Mouse (Mus musculus) liver (tissue): ENCODE data around the gene Inha.

Source experiments
- DNase-seq: peaks from one replicate; pipeline ENCODE4 v3.0.0-alpha.2; 2020; ENCODE audit warnings: mixed read lengths

The Inha gene

GRCm38 (mm10) chr1:75507006-75507405 lies at the start of gene Inha:
Inha (plus strand) TSS chr1:75507077.
- DNase-seq, result no peak

DNA sequence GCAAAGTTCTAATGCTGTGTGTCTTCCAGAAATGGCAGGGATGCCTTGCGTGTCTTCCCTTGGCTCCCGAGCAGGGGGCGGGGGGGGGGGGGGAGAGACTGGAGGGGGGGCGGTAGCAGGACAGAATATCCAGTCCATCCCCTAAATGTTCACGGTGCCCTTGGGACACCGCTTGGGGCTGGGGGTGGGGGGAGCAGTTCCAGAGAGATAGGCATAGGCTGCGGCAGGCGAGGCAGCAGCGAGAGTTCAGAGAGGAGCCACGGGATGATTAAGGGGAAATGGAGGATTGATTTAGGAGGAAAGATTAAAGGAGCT lies 49.2 kb upstream of the Inha start:
- no peak for DNase-seq

- peak; percentile 46 for DNase-seq
Measured at GRCm38 (mm10) chr1:75458025-75458788, 48.7 kb upstream of the Inha start.

DNA sequence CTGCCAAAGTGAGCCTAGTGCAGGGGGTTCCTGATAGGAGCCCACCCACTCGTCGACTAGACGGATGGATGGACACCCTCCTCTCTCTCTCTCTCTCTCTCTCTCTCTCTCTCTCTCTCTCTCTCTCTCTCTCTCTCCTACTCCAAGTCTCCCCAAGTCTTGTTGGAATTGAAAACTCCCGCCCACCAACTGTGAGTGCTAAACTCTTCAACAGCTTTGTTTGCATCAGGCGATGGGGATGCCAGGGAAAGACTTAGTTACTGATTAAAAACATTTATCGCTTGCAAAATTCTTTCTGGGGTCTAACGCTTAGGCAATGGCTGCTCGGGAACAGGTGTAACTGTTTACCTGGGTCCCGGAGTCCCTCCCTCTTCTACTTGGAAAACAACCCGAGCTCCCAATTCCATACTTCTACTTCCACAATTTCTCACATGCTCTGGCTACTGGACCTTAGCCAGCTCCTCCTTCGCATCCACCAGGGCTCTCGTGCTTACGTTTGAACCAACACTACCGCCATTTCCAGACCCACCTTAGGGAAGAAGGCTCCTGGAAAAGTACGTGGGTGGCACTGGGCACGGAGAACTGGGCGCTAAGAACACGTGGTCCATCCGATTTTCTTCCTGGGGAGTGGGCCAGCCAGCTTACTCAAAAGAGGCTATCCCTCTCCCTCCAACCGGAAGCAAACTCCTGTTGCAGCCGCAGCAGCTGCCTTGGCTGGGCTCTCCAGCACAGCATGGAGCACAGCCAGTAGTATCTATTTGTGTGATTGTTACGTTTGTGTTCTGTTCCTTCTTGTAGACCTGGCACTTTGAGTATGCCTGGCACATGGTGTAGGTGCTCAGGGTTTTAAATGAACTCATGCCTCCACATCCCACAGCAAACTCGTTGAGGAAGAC lies 47.8 kb upstream of the Inha start:
- DNase-seq, result no peak

GRCm38 (mm10) chr1:75460297-75460696 lies 46.6 kb upstream of the Inha start:
- no peak for DNase-seq

DNA sequence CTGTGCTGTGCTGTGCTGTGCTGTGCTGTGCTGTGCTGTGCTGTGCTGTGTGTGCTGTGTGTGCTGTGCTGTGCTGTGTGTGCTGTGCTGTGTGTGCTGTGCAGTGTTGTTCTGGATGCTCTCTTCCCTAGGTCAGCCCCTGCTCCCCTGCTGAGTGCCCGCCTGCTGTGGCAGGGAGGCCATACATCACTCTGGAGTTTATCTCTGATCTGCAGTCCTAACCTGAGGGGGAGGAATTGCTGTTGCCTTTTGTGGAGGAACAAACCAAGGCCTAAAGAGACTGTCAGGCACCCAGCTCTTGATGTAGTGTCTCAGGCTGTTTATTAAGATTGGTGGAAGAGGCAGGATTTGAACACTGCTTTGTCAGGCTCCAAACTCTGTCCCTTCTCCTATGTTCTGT lies 44.2 kb upstream of the Inha start:
- peak; percentile 66 for DNase-seq

GRCm38 (mm10) chr1:75463652-75464204 lies 43.1 kb upstream of the Inha start:
- DNase-seq, result peak; percentile 72

DNA sequence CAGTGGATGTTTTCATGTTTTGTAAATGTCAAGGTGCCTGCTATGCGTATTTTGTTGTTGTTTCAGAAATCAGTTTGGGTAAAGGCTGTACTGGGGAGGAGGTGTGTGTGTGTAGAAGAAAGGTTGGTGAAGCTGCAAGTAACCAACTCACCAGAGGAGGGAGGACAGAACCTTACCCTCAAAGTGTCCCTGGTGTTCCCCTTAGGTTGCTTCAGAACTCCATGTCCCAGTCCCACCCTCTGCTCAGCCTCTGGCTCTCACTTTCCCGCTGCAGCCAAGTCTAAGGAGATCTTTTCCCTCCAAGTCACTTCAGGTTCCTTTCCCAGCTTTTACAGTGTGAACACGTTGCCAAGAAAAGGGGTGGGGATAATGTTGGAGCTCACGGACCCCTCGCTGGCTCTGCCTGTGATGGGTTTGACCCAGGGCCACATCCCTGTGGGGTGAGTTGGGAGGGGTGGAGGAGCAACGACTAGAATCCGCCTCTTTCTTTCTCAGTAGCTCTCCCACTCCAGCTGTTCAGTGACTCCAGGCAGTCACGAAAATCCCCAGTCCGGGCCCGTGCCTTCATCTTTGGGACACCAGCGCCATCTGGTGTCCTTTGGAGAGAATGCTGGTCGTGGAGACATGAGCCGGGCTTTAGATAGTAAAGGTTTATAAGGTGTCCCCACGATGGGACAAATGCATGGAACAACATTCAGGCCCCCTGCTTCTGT lies 39.5 kb upstream of the Inha start:
- peak; percentile 77 for DNase-seq

DNA sequence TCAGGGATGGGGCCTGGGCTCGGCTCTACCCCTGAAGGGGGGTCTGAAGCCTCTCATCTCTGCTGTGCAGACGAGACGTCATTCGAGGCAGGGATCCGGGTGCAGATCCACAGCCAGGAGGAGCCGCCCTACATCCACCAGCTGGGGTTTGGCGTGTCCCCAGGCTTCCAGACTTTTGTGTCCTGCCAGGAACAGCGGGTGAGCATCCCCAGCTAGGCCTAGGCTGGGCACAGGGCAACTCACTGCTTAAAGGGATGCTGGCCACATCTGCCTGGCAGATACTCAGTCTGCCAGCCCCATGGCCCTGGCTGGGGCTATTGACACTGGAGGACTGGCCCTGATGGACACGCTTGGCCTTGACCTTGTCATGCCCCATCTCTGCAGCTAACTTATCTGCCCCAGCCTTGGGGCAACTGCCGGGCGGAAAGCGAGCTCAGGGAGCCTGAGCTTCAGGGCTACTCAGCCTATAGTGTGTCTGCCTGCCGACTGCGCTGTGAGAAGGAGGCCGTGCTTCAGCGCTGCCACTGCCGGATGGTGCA lies 37.5 kb upstream of the Inha start:
- DNase-seq, result no peak

DNA sequence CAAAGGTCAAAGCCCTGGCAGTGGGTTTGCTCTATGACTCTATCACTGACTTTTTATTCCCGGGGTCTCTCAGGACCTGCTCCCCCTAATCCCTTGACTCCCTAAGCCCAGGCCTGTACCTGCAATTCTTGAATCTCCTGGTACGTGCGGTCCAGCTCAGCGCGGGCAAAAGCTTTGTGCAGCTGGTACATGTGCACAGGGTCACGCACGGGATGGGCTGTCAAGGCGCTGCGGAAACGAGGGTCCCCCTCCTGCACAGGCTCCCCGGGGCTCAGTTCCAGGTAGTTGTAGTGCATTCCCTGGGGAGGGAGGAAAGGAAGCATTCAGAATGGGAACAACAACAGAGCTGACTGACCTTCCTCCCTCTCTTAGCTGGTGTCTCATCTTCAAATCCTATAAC lies 30.4 kb upstream of the Inha start:
- DNase-seq, result no peak

GRCm38 (mm10) chr1:75477264-75477965 lies 29.5 kb upstream of the Inha start:
- DNase-seq, result peak; percentile 84

GRCm38 (mm10) chr1:75477966-75478290 lies 28.9 kb upstream of the Inha start:
- no peak for DNase-seq

GRCm38 (mm10) chr1:75478497-75478896 lies 28.4 kb upstream of the Inha start:
- DNase-seq, result peak; percentile 44

GRCm38 (mm10) chr1:75478916-75479634 lies 27.8 kb upstream of the Inha start, which contains the start of the genes Chpf and Tmem198:
Chpf (minus strand) TSS chr1:75479307.
Tmem198 (plus strand) TSS chr1:75479532.
- peak; percentile 92 for DNase-seq

DNA sequence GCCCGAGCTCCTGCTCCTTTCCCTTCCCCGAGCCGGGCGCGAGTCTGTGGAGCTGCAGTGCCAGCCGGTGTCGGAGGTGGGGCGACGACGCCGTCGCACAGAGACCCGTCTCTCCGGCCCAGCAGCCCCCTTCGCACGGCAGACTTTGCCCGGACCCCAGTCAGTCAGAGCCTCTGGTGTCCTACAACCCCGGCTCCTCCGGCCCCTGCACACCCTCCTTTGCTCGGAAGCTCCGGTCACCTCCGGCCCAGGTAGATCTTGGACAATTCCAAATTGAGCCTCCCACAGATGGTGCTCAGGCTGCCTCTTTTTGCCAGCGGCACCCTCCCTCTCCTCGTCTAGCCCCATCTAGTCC lies 27.3 kb upstream of the Inha start:
- no peak for DNase-seq

GRCm38 (mm10) chr1:75480036-75480435 lies 26.8 kb upstream of the Inha start:
- DNase-seq, result no peak

DNA sequence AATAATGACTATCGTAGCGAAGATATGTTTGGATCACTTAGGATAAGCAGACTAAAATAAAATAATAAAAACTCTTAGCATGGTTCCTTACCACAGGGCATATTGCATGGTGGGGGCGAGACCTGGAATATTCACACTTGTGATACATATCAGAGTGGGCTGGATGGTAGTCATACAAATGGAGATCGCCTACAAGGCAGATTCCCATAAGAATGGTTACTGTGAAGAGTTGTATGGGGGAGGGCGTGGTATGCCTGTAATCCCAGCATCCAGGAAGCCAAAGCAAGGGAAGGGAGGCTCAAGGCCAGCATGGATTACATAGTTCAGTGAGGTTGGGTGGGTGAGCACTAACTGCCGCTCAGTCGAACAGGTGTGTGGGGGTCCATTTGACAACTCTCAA lies 26.1 kb upstream of the Inha start:
- DNase-seq, result no peak

GRCm38 (mm10) chr1:75486561-75486960 lies 20.3 kb upstream of the Inha start:
- DNase-seq, result no peak

DNA sequence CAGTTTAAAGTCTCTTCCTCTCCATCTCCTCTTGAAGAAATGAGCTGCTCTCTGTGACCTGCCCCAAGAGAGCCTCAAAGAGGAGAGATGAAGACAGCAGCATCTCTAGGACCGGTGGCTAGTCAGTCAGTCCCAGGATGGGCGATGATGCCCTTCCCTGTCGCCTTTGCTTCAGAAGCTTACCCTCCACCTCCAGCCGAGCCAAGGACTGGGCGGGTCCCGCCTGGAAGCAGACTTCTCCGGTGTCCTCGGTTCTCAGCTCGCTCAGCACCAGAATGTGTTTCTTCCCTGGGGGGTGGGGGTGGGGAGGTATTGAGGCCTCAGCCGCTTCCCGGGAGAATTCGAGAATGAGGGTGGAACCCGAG lies 19.9 kb upstream of the Inha start:
- DNase-seq, result no peak

GRCm38 (mm10) chr1:75487405-75488161 lies 19.3 kb upstream of the Inha start:
- DNase-seq, result peak; percentile 62
